Mouse (Mus musculus) fibroblast of lung, adult 2 months (primary cell): ENCODE results near the gene Gmeb1.
A peak's percentile ranks its signal among the peaks of the same experiment; 100 is the strongest.
"Not testable (repeated sequence)": the region's sequence is repeated elsewhere in the genome, so short reads cannot be mapped to it uniquely, and the experiment has no call there.

Experiments
- DNase-seq: peaks from one replicate; pipeline ENCODE4 v3.0.0-alpha.2; 2011; ENCODE audit warnings: low read depth

Gmeb1 gene

GRCm38 (mm10) chr4:132222001-132222400 lies 39.4 kb downstream of the Gmeb1 start:
- DNase-seq: not testable (repeated sequence)

DNA sequence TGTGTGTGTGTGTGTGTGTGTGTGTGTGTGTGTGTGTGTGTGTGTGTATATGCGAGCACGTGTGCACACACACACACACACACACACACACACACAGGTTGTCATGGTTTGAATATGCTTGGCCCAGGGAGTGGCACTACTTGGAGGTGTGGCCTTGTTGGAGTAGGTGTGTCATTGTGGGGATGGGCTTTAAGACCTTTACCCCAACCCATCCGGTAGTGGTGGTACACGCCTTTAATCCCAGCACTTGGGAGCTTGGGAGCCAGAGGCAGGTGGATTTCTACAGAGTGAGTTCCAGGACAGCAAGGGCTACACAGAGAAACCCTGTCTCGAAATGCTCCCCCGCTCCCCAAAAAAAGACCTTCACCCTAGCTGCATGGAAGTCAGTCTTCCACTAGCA lies 43.0 kb downstream of the Gmeb1 start:
- DNase-seq: not testable (repeated sequence)

DNA sequence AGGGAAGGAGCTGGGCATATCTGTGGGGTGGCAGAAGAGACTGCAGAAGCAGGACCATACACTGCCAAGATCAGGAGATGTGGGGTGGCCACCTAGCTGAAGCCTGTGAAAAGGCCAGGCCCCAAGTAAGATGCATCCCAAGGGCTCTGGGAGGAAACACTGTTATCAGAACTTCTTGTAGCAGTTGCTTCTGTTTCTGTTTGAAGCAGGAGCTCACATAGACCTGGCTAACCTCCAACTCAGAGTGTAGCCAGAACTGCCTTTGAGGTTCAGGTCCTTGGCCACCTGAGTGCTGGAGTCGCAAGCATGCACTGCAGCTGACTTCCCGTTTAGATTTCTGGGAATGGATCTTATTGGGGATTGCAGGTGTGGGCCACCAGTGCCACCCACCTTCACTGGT lies 43.6 kb downstream of the Gmeb1 start:
- DNase-seq: no peak

GRCm38 (mm10) chr4:132216602-132217001 lies 44.8 kb downstream of the Gmeb1 start:
- no peak for DNase-seq

DNA sequence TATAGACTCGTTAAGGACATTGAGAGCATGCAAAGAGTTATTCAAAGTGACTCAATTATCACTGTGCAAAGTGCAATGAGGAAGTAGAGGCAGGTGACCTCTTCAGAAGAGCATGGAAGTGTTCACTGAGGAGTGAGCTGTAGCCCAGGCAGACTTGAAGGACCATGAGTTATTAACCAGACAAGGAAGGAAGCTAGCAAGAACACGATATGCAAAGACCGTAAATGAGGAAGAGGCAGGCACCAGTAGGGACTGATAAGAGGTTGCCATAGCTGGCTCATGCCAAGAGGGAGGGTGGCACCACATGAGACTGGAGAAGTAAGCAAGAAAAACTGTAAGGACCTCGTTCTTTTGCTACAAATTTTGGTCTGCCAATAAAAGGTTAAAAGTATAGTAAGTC lies 46.6 kb downstream of the Gmeb1 start:
- DNase-seq: no peak

GRCm38 (mm10) chr4:132211953-132212734 lies 49.3 kb downstream of the Gmeb1 start, which contains the start of gene Ythdf2:
TSS of gene Ythdf2 (minus strand) at chr4:132212303.
- DNase-seq: peak; percentile 73

GRCm38 (mm10) chr4:132211091-132211942 lies 50.1 kb downstream of the Gmeb1 start:
- DNase-seq: no peak

DNA sequence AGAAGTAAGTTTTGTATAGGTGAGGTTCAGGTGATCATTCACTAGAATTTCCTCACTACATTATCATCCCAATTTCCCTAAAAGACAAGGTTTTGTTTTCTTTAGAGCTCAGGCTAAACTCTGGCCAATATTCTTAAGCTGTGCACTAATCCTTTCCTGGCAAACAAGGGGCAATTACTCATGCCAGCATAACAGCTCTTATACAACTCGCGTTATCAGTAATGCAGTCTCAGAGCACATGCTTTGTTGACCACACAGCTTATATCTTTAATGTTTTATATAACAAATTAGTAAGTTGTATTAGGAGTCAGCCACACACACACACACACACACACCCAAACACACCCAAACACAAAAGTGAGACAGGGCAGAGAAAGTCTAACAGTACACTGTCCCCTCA lies 51.1 kb downstream of the Gmeb1 start:
- no peak for DNase-seq

DNA sequence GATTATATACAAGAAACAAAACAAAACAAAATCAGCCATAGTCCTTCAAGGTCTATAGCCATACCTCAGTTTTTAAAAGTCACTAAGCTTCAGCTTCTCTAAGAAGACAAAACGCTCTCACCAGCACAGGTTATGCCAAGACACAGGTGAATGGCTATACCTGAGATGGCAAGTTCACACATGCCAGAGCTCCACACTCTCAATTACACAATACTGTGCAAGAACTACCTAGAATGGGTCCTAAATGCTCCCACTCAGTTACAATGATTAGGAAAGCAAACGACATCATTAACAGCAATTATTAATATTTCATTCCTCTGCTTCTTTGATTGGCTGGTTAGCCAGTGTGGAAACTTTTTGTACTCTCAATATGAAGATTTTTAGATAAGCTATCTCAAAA lies 52.1 kb downstream of the Gmeb1 start:
- no peak for DNase-seq

GRCm38 (mm10) chr4:132207280-132207679 lies 54.1 kb downstream of the Gmeb1 start:
- no peak for DNase-seq

DNA sequence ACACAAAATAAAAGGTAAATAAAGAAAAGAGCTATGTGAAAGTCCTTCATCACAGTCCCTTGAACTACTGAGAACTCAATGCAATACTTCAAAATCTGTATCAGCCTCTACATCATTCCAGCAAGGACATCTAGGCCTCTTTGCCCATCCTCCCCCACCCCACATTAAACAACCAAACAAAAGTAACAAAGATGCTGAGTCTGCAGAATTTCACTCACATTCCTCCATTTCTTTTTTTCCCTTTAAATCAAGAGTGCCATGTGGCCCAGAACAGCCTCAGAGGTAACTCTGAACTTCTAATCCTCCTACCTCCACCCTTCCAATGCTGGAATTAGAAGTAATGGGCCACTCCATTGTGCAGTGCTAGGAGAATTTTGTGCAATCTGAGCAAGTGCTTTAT lies 62.6 kb downstream of the Gmeb1 start:
- DNase-seq: no peak

GRCm38 (mm10) chr4:132198285-132198712 lies 63.1 kb downstream of the Gmeb1 start:
- peak; percentile 44 for DNase-seq

GRCm38 (mm10) chr4:132194975-132195374 lies 66.4 kb downstream of the Gmeb1 start:
- no peak for DNase-seq

DNA sequence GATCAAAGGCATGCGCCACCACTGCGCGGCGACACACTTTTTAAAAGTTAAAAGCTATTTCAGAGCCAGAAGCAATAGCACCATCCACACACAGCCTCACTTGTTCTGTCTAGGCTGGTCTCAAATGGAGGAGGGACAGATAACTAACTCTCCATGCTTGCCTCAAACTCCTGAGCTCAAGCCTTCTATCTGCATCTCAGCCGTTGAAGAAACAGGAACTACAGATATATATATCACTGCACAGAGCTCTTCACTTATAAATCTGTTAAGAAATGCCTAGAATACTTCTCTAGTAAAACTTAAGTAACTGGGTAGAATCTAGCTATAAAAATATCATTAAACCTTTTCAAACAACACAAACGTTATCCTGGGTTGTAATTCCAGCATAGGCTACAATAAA lies 67.0 kb downstream of the Gmeb1 start:
- no peak for DNase-seq

DNA sequence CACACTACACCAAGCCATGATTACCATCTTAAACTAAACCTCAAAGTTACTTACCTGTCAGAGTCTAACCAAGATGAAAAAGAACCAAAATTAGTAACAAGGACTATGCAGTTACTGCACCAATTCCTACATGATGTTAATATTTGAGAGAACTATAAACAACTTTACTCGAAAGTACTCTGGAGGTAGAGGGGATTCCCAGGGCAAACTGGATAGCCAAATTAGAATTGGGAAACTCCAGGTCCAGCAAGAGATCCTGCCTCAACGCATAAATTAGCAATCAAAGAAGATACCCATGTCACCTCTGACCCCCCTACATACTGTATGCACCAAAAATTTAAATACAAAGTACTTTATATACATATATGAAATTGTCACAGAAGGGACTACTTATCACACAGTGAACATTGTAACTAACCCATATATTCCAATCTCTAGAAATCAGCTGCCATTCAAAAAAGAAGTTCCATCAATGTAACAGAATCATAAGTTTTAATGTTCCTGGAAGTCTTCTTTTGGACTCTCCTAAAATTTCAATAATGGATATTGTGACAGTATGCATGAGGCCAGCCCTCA lies 73.5 kb downstream of the Gmeb1 start:
- DNase-seq: no peak

DNA sequence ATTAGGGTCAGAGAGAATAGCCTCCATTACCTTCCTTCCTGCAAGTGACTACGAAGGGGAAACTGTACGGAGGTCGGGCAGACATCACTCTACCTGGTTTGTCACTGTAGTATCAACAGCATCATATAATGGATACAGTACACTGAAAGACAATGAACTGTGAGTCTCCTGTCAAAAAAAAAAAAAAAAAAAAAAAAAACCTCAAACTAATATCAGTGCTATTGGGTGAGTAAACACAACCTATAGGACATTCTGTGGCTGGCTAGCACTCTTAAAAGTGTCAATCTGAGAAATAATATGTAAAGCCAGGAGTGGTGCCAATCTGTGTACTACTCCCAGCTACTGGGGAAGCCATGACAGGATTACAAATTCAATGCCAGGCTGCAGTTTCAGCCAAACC lies 78.2 kb downstream of the Gmeb1 start:
- DNase-seq: no peak

DNA sequence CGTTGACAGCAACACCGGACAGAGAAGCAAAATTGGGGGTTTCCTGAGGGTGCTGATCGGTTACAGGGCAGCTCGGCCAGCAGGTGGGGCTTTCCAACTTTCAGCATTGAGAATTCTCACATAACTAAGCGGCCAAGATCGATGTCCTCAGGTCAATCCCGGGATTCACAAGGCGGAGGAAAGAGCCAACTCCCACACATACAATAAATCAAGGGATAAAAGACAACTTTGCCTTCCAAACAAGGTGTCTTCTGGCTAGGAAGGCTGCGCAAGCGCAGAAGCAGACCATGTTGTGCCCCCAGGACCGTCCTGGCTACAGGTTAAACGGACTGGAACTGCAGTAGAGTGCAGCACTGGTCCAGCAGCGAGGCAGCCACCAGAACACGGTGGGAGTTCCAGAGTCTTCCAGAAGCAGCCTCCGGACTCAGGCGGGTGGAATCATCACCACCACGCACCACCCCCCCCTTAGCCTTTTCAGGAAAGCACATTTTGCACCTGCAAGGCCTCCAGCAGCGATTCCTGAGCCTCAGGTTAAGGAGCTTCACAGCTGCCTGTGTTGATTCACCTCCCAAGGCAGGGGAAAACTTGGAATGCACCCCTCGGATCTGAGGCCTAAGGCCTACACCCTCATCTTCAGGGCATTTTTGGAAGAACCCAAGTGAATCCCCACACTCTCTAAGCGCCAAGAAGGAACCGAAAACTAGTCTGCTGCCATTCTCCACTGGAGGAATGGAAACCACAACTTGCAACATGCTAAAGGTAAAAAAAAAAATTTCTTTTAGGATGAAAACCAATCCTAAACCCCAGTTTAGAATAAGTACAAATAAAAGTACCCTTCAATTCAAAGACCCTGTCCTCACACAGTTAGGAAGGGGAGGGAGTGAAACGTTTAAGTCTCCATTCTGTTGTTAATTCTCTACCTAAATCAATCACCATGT lies 79.4 kb downstream of the Gmeb1 start:
- DNase-seq: no peak

DNA sequence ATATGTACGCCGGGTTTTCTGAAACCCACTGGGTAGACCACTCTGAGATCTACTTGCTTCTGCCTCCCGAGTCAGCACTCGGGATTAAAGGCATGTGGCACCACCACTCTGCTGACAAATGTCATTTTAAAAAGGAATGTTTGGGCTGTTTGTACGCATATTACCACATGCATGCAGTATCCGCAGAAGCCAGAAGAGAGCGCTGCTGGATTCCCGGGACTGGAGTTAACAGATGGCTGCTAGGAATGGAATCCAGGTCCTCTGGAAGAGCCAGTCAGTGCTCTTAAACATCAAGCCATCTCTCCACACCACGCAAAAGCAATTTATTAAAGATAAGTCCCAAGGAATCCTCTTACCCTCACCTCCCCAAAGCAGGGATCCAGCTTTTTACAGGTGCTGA lies 80.7 kb downstream of the Gmeb1 start:
- no peak for DNase-seq

GRCm38 (mm10) chr4:132178630-132179059 lies 82.8 kb downstream of the Gmeb1 start:
- peak; percentile 33 for DNase-seq

- no peak for DNase-seq
These were observed 84.9 kb downstream of the Gmeb1 start for GRCm38 (mm10) chr4:132176474-132176873.
